Mouse (Mus musculus): Measurements from ENCODE around the gene Dab2ip.

DNA sequence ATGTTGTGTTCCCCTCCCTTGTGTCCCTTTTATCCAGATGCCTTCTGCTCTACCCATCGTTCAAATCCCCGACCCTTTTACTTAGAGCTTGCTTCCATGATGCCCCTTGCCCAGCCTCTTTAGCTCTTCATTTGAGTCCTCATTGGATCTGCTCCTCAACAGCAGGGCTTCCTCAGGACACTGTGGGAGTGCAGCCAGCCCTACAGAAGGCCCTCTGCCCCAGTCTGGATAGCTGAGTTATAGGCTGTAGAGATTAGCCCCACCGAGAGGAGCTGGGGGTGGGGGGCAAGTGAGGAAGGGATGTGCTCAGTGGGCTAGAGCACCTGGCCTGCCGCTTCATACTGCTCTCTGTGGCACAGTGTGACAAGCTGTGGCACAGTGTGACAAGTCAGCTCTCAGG lies 120.4 kb downstream of the Dab2ip start:
- no peak for TF ChIP-seq CTCF (IDR thresholded peaks at IDR 0.05; ENCODE audit: low read depth)
- no peak for TF ChIP-seq EP300 (IDR thresholded peaks at IDR 0.05; ENCODE audit: low read depth)
